15 mouse cellular contexts compared by ENCODE assay signal in genomic region chr11:98469761-98470714, GRCm38 (mm10). TPM values are rescaled to one million over a fixed set of nuclear protein-coding genes. Genes with fewer than 3 reads are reported as not detected.
DNase-seq lines count a peak whose midpoint lies in the region; ATAC-seq and TF ChIP-seq lines count a peak whose summit lies in the region.
"Had no signal": no experiment of that assay in that cellular context is flagged by ENCODE, and none has a peak within 500 bp of the region (broad histone marks: within the 10 kb centered on the region; RNA-seq: fewer than 3 reads in every experiment).

No protein-coding gene starts in this region.

- no peak overlapping the region for H3K9ac ChIP-seq in kidney, postnatal 0 days (ENCODE audit: low read depth, low read length)
- no peak overlapping the region for H3K9ac ChIP-seq in embryonic facial prominence, embryonic 12.5 days
- H3K9ac ChIP-seq: embryonic facial prominence, embryonic 15.5 days; limb, embryonic 13.5 days; lung, embryonic 14.5 days; midbrain, embryonic 13.5 days had no signal

- no peaks in the 10 kb centered on the region for H3K27me3 ChIP-seq in kidney, postnatal 0 days (ENCODE audit: insufficient read depth, low read length)
- no peaks in the 10 kb centered on the region; the same call in 1 of the 2 replicates for H3K27me3 ChIP-seq in embryonic facial prominence, embryonic 12.5 days
- H3K27me3 ChIP-seq: embryonic facial prominence, embryonic 15.5 days; midbrain, embryonic 13.5 days had no signal

- no peaks in the 10 kb centered on the region for H3K9me3 ChIP-seq in kidney, postnatal 0 days (replicated peaks; ENCODE audit: low read length)
- no peaks in the 10 kb centered on the region for H3K9me3 ChIP-seq in embryonic facial prominence, embryonic 12.5 days
- H3K9me3 ChIP-seq: embryonic facial prominence, embryonic 15.5 days; limb, embryonic 13.5 days; midbrain, embryonic 13.5 days had no signal

- no peaks in the 10 kb centered on the region for H3K4me1 ChIP-seq in kidney, postnatal 0 days (replicated peaks; ENCODE audit: insufficient read depth, low read length)
- peaks cover 26% of the 10 kb centered on the region for H3K4me1 ChIP-seq in embryonic facial prominence, embryonic 12.5 days
- H3K4me1 ChIP-seq: embryonic facial prominence, embryonic 15.5 days; limb, embryonic 13.5 days had no signal

- H3K4me2 ChIP-seq in kidney, postnatal 0 days (ENCODE audit: low read length), result no peak overlapping the region
- H3K4me2 ChIP-seq in embryonic facial prominence, embryonic 12.5 days (replicated peaks), result no peak overlapping the region
- H3K4me2 ChIP-seq: embryonic facial prominence, embryonic 15.5 days; limb, embryonic 13.5 days; lung, embryonic 14.5 days; midbrain, embryonic 13.5 days had no signal

- no peak; the same call in 1 of the 2 replicates for ATAC-seq in kidney, postnatal 0 days (replicated peaks; ENCODE audit: low FRiP score, low read depth)
- ATAC-seq in embryonic facial prominence, embryonic 12.5 days (ENCODE audit: insufficient number of reproducible peaks, insufficient read depth, low FRiP score, low TSS enrichment), result peak; percentile 30; the same call in 1 of the 2 replicates
- ATAC-seq: hindbrain, postnatal 0 days; midbrain, embryonic 13.5 days had no signal

- no peak for TF ChIP-seq CTCF in kidney, postnatal 0 days (IDR thresholded peaks at IDR 0.05; ENCODE audit: low read depth)

- 49% methylated on average over 22 of the region's 22 CpGs for WGBS in kidney, postnatal 0 days
- WGBS in embryonic facial prominence, embryonic 12.5 days, result 50% methylated on average over 22 of the region's 22 CpGs

- intact Hi-C loops in heart, postnatal 36 days (cut with DNase I), result no loop called here

- H3K4me3 ChIP-seq in kidney, postnatal 0 days (replicated peaks; ENCODE audit: low read depth, low read length), result no peak overlapping the region
- no peak overlapping the region for H3K4me3 ChIP-seq in embryonic facial prominence, embryonic 12.5 days
- H3K4me3 ChIP-seq: embryonic facial prominence, embryonic 15.5 days; limb, embryonic 13.5 days; midbrain, embryonic 13.5 days had no signal

- DNase-seq in kidney, postnatal 0 days (ENCODE audit: low spot score), result no peak
- DNase-seq in kidney, adult 11 months, result no peak
- DNase-seq in R1 (ENCODE audit: low read depth, low spot score), result peak; percentile 68
- peak; percentile 58 to 59 for DNase-seq in thymus, postnatal 10 days (ENCODE audit: low spot score in 2 of 2)
- DNase-seq in gastrocnemius, postnatal 25 days, result no peak
- no peak for DNase-seq in cerebellum, postnatal 10 days
- no peak for DNase-seq in heart, postnatal 36 days
- DNase-seq: cerebellum, adult 18-20 months; lung, embryonic 14.5 days had no signal

- peak overlapping the region; percentile 47; the same call in 1 of the 2 replicates for H3K27ac ChIP-seq in kidney, postnatal 0 days
- H3K27ac ChIP-seq in embryonic facial prominence, embryonic 12.5 days, result peak overlapping the region; percentile 65
- H3K27ac ChIP-seq: embryonic facial prominence, embryonic 15.5 days; hindbrain, postnatal 0 days; limb, embryonic 13.5 days; midbrain, embryonic 13.5 days; stomach, postnatal 0 days had no signal

- no peaks in the 10 kb centered on the region for H3K36me3 ChIP-seq in kidney, postnatal 0 days (ENCODE audit: insufficient read depth, low read length)
- H3K36me3 ChIP-seq in embryonic facial prominence, embryonic 12.5 days, result no peaks in the 10 kb centered on the region
- H3K36me3 ChIP-seq: embryonic facial prominence, embryonic 15.5 days; limb, embryonic 13.5 days; midbrain, embryonic 13.5 days had no signal

RNA-seq across cellular contexts. Expression of gene Grb7, which starts 23.8 kb away (rescaled TPM):
- polyA plus RNA-seq in kidney, postnatal 0 days (2015; fragmentation: Nextera tagmentation; extraction: Ambion mirVana), result 66.9 and 73.2 TPM in 2 replicates
- 7.3 and 7.7 TPM in 2 replicates for polyA plus RNA-seq in embryonic facial prominence, embryonic 12.5 days (2016; fragmentation: Nextera tagmentation; extraction: Ambion mirVana)
- under 1 TPM in 1 of 2 experiments, not detected in 1; 0.16 TPM for total RNA-seq in gastrocnemius, postnatal 25 days (2021)
- total RNA-seq in heart, postnatal 36 days (2021), result under 1 TPM; 0.14 to 0.31 TPM

RNA-seq across cellular contexts. Expression of gene Mien1, which starts 31.2 kb away (rescaled TPM):
- polyA plus RNA-seq in kidney, postnatal 0 days (2015; fragmentation: Nextera tagmentation; extraction: Ambion mirVana), result 155 and 158 TPM in 2 replicates
- polyA plus RNA-seq in embryonic facial prominence, embryonic 12.5 days (2016; fragmentation: Nextera tagmentation; extraction: Ambion mirVana), result 78.4 and 85.6 TPM in 2 replicates
- total RNA-seq in gastrocnemius, postnatal 25 days (2021), result 10 to 100 TPM; 31.7 to 35.5 TPM
- total RNA-seq in heart, postnatal 36 days (2021), result 10 to 100 TPM; 53.0 to 66.2 TPM

RNA-seq across cellular contexts. Expression of gene Erbb2, which starts 57.8 kb away (rescaled TPM):
- polyA plus RNA-seq in kidney, postnatal 0 days (2015; fragmentation: Nextera tagmentation; extraction: Ambion mirVana), result 36.1 and 41.1 TPM in 2 replicates
- polyA plus RNA-seq in embryonic facial prominence, embryonic 12.5 days (2016; fragmentation: Nextera tagmentation; extraction: Ambion mirVana), result 47.4 and 49.4 TPM in 2 replicates
- total RNA-seq in gastrocnemius, postnatal 25 days (2021), result 1 to 10 TPM; 2.0 to 2.3 TPM
- total RNA-seq in heart, postnatal 36 days (2021), result 10 to 100 TPM in 1 of 2 experiments, 1 to 10 TPM in 1; 7.2 to 10.6 TPM

Comparison
In these comparisons a context has a peak if more than half of its experiments do, and no peak if none do; other contexts are left out.
1. DNase-seq: peak in R1 (single experiment) and thymus, postnatal 10 days (2 of 2); none in kidney, postnatal 0 days (single experiment), kidney, adult 11 months (single experiment), gastrocnemius, postnatal 25 days (single experiment), cerebellum, postnatal 10 days (0 of 2) and heart, postnatal 36 days (0 of 2).